Mouse (Mus musculus) liver, postnatal 0 days (tissue): Measurements from ENCODE around the gene Grik4.

Experiments
- CTCF ChIP-seq: sonication (generic); IDR thresholded peaks from 2 replicates; pipeline ENCODE4 v1.5.1; 2016; ENCODE audit warnings: antibody characterized with exemption, low read depth
- EP300 ChIP-seq: IDR thresholded peaks from 2 replicates; pipeline ENCODE4 v1.6.1; 2016; ENCODE audit warnings: antibody characterized with exemption, low read depth, mild to moderate bottlenecking

DNA sequence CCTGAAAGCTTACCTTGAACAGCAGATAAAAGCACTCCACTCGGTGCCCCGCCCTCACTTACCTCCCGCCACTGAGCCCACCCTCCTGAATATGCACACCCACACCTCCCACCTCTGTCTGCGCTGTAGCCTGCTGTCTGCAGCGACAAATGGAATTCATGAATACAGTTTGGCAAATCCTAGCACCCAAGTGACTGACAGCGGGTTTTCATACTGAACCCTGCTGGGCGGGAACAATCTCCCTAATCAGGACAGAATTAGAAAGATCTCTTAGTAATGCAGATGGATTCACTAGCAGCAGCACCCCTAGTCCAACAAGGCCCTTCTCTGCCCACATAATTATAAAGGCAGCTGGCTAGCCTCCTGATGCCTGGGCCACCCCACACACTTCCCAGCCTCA is 65.9 kb downstream of the Grik4 start:
- no peak for TF ChIP-seq CTCF
- TF ChIP-seq EP300: no peak
